Mouse (Mus musculus): ENCODE data around the gene Akap4.

Akap4 gene

DNA sequence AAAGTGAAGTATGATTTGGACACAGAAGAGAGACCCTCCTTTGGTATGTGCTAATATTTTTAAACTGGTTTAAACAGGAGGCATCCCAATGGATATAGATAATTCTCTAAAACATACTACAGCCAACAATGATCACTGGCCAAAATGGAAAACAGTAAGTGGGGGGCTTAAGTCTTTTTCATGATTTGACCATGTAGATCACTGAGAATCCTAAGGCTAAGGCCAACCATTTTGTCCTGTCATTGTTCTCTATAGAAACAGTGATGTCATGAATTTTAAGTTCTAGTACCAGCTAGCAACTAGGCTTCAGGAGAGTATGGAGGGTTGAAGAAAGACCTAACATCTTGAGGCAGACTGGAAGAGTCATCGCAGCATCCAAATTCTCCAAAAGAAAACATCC, at the start of gene Akap4:
Akap4 (plus strand) TSS at position 301 of the 400 bp plus-strand sequence.
- DNase-seq: no peak

- DNase-seq: no peak
Observed at GRCm38 (mm10) chrX:7041519-7041918, 25.8 kb upstream of the Akap4 start, which contains the start of gene Ccnb3. TSS of gene Ccnb3 (minus strand) at chrX:7041619.

GRCm38 (mm10) chrX:7057056-7057455, 10.3 kb upstream of the Akap4 start:
- no peak for DNase-seq

DNA sequence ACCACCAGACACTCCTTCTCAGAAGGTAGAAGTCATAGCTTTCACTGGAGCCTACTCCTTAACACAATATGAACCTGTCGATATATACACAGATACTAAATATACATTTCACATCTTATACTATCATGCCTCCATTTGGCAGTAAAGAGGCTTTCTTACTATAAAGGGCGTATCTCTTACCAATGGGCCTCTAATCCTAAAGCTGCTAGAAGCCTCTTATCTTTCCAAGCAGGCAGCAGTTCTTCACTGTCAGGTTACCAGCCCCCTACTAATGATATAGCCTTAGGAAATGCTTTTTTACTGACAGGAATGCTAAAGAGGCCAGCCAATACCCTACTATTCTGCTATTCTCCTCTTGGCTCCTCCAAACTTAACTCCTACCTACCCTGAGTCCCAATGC, 9.7 kb upstream of the Akap4 start:
- no peak for DNase-seq

GRCm38 (mm10) chrX:7064109-7064508, 3.2 kb upstream of the Akap4 start:
- no peak for DNase-seq

- peak; percentile 3 for DNase-seq
Observed at GRCm38 (mm10) chrX:7068002-7068401, 683 bp downstream of the Akap4 start.

GRCm38 (mm10) chrX:7079820-7080429, 12.6 kb downstream of the Akap4 start:
- DNase-seq: no peak

DNA sequence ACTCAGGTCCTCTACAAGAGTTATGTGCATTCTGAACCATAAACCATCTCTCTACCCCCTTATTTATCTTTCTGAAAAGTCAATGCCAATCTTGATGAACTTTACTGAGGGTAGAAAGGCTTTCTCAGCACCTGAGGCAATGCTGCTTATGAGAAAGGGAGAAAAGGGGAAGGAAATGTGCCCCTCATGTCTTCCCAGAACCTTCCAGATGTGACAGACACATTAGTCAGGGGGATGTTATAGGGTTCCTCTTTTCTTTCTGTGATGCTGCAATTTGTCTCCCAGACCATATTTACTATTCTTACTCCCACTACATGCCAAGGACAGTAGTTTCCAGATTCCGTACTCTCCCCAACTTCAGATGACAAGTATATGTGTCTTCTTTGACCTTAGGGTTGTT, 18.6 kb downstream of the Akap4 start:
- no peak for DNase-seq

- no peak for DNase-seq
Observed at GRCm38 (mm10) chrX:7090323-7090722, 23.0 kb downstream of the Akap4 start.

GRCm38 (mm10) chrX:7102280-7102679, 35.0 kb downstream of the Akap4 start:
- no peak for DNase-seq

DNA sequence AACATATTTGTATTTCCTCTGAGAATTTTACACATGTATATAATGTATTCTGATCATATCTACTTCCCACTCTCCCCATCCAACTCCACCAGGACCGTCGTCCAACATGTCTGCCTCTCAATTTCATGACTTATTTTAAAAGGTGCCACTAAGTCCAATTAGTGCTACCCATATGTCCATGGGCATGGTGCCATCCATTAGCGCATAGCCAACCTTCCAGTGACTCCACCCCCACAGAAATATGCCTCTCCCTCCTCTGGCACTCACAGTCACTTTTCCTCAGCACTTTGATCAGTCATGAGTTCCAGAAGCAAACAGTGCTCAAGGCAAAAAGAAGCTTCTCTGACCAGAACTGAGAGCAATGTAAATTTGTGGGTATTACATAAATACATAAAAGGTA, 47.6 kb downstream of the Akap4 start:
- DNase-seq: no peak

DNA sequence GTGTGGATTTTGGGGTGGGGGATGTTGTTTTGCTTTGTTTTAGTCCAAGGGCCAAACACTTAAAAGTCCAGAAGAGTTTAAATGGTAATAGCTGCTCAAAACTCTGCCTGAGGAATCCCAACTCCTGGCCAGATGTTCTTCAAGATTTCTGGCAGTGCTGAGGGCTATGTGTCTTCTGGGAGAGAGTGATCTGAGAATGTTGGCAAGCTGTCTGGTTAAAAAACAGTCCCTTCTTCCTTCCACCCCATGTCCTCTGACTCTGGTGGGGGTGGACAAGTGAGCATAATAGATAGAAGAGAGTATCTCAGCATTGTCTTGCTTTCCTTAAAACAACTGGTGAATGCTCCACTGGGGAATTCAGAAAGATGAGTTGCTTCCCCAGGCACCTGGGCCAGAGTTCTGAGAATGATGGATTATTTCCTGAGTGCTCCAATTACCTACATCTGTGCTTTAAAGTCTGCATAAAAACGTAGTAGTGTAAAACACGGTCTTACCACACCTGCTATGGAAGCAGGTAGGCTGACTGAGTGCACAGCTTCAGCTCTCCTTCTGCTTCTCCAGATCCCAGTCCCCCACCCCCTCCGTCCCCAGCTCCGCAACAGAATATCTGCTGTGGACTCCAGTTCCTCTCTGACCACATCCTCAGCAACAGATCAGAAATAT, 54.4 kb downstream of the Akap4 start:
- no peak for DNase-seq

Data from lung, postnatal 10 days (tissue).